Mouse (Mus musculus): ENCODE data around the gene Vash2.
"Not testable (repeated sequence)": the region's sequence is repeated elsewhere in the genome, so short reads cannot be mapped to it uniquely, and the experiment has no call there.

Gene Vash2

DNA sequence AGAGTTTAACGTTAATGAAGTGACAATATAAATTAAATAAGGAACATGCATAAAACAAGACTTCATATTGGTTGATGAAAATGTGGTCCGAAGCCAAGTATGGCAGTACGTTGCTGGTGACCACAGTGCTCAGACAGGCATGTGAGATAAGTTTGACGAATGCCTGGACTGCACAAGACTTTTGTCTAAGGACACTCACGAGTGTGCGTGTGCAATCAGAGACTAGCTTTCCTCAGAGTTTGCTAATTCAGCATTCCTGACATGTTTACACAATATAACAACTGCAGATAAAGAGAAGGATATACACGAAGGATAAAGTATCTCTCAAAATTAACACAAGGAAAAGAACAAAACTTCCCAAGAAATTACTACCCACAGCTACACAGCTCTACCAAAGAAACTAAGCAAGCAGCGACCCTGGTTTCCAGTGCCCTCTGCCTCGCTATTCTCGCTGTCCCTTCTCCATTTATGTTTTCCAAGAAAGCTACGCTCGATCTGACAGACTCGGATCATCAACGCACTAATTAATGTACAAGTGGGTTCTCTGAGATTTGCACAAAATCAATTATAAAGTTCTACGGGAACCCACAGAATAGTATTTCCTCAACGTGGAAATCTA is 51.2 kb downstream of the Vash2 start:
- DNase-seq (ENCODE audit: extremely low spot score, low spot score) = no peak

DNA sequence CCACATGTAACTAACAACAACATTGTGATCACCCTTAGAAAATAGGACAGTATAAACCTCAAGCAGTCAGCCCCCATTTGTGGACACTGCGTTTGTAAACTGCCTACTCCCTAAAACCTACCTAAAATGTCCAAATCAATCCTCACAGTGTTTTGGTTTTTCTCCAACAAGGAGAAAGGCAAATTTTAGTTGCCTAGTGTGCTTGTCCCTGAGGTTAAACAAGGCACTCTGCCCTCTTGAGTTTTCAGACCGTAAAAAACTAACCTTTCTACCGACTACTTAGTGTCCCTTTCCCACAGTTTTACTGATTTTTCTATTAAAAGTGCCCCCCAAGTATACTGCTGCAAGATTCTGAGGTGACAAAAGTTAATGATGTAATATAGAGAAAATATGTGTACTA is 51.8 kb downstream of the Vash2 start:
- no peak for DNase-seq (ENCODE audit: extremely low spot score, low spot score)

DNA sequence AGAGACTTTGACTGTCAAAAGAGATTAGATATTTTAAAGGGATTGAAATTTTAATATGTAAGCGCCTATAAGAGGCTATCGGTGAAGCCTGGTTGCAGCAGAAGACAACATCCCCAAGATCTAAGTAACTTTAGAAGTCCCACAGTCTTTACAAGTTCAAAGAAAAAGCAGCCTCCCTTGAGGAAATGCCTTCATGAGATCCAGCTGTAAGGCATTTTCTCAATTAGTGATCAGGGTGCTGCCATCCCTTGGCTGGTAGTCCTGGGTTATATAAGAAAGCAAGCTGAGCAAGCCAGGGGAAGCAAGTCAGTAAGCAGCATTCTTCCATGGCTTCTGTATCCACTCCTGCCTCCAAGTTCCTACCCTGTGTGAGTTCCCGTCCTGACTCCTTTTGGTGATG is 54.3 kb downstream of the Vash2 start, which contains the start of gene Angel2:
TSS of gene Angel2 (plus strand) at position 301 of the 400 bp plus-strand sequence.
- DNase-seq (ENCODE audit: extremely low spot score, low spot score) = not testable (repeated sequence)

DNA sequence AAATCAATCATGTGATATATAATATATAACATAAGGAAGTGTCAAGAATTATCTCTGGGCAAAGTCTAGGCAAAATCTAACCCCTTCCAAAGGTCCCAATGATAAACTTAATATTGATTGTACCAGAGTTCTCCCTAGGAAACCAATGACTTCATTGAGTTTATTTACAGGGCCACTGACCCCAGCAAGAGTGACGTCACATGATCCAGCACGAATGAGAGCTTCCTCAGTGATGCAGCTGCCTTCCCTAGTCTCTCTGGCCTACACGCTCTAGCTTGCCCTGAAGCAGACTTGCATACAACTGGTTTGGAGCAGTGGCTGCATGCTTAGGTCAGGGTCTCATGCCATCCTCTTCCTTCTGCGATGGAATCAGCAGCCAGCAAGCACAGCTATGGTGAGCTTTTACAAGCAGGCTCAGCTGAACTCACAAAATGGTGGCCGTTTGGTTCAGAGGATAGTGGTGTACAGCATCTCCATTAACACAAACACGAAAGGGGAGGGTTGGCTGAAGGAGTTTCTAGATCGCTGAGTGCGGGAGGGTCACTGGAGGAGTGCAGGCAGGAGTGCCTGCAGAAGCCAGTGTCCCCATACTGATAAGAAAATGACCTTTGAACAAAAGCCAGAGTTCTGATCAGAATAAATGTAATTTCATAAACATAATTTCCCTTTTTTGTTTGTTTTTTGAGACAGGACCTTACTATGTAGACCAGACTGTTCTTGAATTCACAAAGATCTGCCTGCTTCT is 59.2 kb downstream of the Vash2 start:
- no peak for DNase-seq (ENCODE audit: extremely low spot score, low spot score)

DNA sequence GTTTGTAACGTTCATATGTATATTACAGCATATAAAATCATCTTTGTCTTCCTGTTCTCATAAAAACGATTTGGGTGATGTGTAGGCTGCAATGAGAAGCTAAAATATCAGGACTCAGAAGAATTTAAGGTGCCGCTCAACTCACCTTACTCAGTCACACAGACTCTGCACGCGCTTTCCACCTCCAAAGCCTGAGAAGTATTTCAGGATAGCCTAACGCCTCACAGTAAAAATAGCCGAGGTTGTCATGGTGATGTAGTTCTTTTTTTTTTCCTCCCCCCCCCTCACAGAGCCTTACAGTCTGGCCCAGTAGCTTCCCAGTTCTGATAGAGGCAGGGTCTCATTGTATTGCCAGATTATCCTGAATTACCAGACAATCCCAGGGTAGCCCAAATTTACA is 60.2 kb downstream of the Vash2 start:
- DNase-seq (ENCODE audit: extremely low spot score, low spot score) = no peak

DNA sequence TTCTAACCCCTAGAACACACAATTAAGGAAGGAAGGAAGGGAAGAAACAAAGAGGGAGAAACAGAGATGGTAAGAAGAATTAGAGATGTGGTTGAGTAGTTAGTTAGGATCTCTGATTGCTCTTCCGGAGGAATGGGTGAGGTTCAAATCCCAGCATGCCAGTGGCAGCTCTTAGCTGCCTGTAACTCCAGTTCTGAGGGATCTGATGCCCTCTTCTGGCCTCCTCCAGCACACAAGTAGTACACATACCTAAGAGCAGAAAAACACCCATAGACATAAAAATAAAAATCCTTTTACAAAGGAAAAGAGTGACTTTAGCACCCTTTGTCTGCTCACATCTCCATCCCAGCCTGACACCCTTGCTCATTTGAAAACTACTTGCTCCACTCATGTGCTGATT is 66.5 kb downstream of the Vash2 start:
- no peak for DNase-seq (ENCODE audit: extremely low spot score, low spot score)

DNA sequence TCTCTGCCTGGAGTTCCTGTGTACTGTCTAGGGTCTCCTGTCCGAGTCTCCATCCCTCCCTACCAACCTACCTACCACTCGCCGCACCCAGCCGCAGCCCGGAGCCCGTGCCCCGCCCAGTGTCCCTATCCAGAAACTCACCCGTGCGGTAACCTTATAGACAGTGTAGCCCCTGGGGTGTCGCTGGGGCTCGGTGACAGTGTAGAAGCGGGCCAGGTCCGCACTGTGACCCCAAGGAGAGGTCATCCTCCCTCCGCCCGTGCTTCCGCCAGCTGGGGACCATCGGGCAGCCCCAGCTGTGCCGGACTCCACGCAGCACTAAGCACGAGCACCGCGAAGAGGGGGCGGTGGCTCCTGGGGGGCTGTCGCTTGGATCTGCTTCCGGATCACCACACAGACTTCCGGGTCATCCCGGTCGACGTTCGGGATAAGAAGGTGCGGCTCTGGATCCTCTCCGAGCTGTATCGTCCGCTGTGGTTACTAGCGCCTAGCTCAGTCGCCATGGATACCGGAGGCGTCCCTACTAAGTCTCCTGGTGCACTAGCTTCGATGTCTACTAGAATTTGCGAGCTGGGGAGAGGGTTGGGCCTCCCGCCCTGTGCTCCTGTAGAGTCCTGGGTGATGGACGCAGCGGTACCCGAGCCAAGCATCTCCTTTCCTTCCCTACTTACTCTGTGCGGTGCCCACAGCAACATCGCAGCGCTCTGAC is 67.5 kb downstream of the Vash2 start, which contains the start of gene Rps6kc1:
TSS of gene Rps6kc1 (minus strand) at position 356 of the 709 bp plus-strand sequence.
- DNase-seq (ENCODE audit: extremely low spot score, low spot score) = peak; percentile 85

DNA sequence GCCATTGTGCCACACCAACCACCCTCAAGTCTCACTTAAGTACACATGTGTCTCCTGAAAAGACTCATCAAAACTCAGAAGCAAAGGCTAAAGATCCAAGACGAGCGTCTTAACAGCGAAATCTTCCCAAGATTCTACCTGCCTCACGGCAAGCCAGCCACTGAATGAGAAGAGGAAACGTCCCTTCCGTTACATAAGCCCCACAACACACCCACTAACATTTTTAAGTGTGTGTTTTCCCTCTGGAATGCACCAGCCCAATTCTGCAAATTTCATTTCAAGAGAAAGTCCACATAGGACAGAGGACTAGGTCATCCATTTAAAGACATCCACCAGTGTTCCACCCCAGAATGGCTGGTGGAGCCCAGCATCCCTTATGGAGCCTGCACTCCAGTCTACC is 68.3 kb downstream of the Vash2 start:
- DNase-seq (ENCODE audit: extremely low spot score, low spot score) = no peak

DNA sequence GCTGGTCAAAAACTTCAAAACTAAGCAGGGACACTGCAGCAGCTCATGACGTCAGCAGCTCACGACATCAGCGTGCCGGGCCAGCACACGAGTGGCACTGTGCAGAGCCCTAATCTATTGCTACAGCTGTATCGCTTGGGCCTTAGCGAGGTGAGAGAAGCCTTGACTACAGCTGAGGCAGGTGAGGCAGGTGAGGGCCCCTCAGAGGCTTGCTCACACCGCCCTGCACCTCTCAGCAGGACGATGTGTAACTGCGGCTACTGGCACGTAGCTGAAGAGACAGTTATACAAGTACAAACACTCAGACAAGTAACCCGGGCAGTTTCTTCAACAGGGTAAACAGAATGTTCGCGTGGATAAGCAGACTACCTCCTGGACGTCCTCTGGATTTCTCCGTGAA is 74.4 kb downstream of the Vash2 start:
- DNase-seq (ENCODE audit: extremely low spot score, low spot score) = no peak

DNA sequence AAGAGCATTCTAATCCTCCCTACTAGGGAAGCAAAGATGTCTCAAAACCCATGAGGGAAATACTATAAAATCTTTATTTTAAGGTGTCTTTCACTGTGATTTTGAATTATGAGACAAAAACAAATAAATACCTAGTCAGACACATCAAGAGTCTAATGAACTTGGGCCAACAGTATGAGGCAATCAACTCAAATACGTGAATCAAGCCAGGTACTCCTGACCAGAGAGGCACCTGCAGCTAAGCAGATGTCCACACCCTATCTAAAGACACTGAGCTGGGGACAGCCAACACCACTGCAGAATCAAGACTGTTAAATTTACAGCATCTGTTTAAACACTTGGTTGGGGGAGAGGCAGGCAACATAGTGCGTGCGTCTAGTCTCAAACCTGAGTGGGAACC is 75.0 kb downstream of the Vash2 start:
- DNase-seq (ENCODE audit: extremely low spot score, low spot score) = no peak

DNA sequence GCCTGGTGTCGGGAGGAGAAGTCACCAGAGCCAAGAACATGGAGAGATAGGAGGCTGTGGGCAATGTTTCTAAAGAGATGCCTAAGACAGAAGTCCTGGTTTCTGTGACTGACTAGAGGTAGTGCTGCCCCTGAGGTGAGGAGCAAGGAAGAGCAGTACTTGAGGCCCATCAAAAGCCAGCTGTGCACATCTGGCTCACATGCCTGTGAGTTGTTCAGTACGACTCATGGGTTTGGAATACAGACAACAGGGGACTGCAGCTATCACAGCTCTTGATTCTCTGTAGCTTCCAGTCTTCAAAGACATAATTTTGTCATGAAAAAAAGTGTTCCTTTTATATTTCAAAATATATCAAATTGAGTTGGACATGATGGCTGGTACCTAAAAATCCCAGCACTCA is 78.0 kb downstream of the Vash2 start:
- DNase-seq (ENCODE audit: extremely low spot score, low spot score) = no peak

DNA sequence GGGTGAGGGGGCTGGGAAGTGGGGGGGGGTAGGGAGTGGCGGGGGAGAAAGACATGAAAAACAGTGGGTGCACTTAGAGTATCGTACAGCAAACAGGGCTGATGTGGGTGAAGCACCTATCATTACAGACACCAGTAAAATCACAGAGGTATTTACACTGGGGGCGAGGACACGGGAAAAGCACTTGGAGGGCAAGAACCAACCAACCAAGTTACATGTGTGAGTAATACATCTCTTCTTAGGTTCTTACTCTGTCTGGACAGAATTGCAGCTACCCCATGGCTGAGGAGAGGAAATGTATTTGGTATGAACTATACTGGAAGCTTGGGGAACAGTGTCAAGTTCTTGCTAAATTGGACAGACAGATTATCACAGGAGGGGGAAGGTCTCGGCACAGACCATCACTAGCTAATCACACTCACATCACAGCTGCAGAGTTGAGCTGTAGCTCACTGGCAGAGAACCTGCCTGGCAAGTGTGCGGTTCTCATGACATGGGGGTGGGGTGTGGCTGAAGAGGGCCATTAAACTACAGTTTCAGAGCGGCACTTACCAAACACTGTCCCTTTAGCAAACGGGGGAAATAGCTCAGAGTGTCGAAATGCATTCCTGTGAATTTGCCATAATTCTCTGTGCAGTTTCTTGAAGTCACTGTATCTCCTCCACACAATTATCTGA is 80.1 kb downstream of the Vash2 start:
- no peak for DNase-seq (ENCODE audit: extremely low spot score, low spot score)

DNA sequence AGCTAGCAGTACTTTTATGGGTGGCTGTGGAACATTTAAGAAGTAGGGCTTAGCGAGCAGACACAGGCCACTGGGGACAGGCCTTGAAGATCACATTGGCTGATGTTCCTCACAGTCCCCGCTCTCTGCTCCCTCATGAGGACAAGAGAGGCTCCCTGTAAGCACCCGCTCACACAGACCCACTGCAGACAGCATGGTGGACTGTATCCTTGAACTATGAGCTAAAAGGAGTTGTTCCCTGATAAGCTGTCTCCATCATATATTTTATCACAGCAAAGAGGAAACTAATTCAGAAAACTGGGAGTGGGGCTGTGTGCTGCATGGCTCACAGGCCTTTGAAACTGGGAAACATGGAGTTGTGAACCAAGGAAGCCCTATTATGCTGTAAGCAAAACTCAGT is 80.9 kb downstream of the Vash2 start:
- DNase-seq (ENCODE audit: extremely low spot score, low spot score) = no peak

Measured in neural tube, embryonic 10.5 days (tissue).